Mouse (Mus musculus): ENCODE measurements around the gene Syf2. TPM values are rescaled to one million over a fixed set of nuclear protein-coding genes. Genes with fewer than 3 reads are reported as not detected.

Syf2 gene
- 19.2 and 35.0 TPM in 2 replicates for total RNA-seq (2014; rRNA removed)
- polyA plus RNA-seq (2015; fragmentation: Nextera tagmentation; extraction: Ambion mirVana), result 70.7 and 80.4 TPM in 2 replicates

DNA sequence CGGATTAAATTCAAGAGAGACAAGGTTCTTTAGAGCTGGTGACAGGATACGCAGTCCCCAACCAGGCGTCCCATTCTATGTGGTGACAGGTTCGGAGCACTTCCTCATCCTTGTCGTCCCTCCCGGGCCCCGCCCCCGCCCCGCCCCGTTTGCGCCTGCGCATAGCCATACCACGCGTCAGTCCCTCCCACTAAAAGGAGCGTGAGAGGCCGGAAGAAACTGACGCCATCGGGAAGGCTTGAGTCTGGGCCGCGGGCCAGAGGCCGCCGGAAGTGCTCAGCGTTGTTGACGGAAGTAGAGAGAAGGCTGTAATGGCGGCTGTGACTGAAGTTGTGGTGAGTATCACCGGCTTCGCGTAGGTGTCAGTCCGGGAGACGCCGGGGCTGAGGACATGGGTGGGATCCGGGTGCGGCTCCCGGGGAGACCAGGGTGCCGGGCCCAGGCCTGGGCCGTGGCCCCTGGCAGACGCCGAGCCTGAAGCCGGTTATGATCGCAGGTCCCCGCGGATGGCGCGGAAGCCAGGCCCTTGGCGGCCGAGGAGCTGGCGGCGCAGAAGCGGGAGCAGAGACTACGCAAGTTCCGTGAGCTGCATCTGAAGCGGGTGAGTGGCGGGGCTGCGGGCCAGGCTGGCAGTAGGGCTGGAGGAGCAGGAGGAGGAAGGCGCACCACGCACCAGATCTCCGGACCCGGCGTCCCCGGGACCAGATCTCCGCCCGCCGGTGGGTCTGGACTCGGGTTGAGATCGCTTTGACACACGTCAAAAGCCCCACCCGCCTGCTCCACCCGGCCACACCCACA lies at the start of gene Syf2:
Syf2 (plus strand) TSS at position 215 of the 798 bp plus-strand sequence.
- DNase-seq (ENCODE audit: low spot score) (peak; percentile 99), ATAC-seq (peak; percentile 97)
- Histone ChIP-seq H3K27ac (peak within 1 kb of the TSS; percentile 82), H3K27me3 (ENCODE audit: insufficient read depth, low read length) (no peaks in the 10 kb centered on the region), H3K36me3 (ENCODE audit: insufficient read depth, low read length) (peaks cover 48% of the 10 kb centered on the region), H3K9me3 (ENCODE audit: low read length) (no peaks in the 10 kb centered on the region), H3K4me1 (ENCODE audit: insufficient read depth, low read length) (peaks cover 4% of the 10 kb centered on the region; the same call in 1 of the 2 replicates), H3K9ac (replicated peaks; ENCODE audit: low read length) (peak within 1 kb of the TSS; percentile 77), H3K4me3 (ENCODE audit: low read length) (peak within 1 kb of the TSS; percentile 89), H3K4me2 (ENCODE audit: low read depth, low read length) (peak within 1 kb of the TSS; percentile 96)
- WGBS, result under 1% methylated on average over 68 of the region's 68 CpGs
- no peak for TF ChIP-seq CTCF (IDR thresholded peaks at IDR 0.05; ENCODE audit: low read depth)

DNA sequence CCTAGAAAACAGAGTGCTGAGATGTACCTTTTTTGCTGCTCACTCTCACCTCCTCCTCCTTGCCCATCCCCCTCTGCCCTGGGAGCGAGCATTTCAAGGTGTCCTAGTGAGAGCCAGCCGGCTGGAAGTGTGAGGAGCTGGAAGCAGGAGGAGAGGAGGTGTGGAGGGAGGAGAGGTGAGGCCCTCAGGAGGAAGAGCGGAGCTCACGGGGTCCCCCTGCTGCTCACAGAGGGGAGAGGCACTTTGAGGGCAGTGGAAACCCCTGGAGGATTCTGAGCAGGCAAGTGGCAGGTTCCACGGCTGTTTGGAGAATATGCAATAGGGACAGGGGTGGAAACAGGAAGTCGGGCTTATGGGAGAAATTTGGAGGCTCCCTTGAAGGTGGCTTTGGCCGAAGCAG lies 47.4 kb upstream of the Syf2 start:
- TF ChIP-seq CTCF (IDR thresholded peaks at IDR 0.05; ENCODE audit: low read depth), result peak; percentile 57
- Histone ChIP-seq H3K9me3 (ENCODE audit: low read length) (no peaks in the 10 kb centered on the region), H3K9ac (replicated peaks; ENCODE audit: low read length) (no peak overlapping the region), H3K4me1 (ENCODE audit: insufficient read depth, low read length) (peaks cover 5% of the 10 kb centered on the region; the same call in 1 of the 2 replicates), H3K27ac (no peak overlapping the region), H3K36me3 (ENCODE audit: insufficient read depth, low read length) (no peaks in the 10 kb centered on the region), H3K4me3 (ENCODE audit: low read length) (no peak overlapping the region), H3K27me3 (ENCODE audit: insufficient read depth, low read length) (no peaks in the 10 kb centered on the region), H3K4me2 (ENCODE audit: low read depth, low read length) (no peak overlapping the region)
- WGBS, result 38% methylated on average over 7 of the region's 7 CpGs
- no peak for ATAC-seq
- peak; percentile 13 for DNase-seq (ENCODE audit: low spot score)

DNA sequence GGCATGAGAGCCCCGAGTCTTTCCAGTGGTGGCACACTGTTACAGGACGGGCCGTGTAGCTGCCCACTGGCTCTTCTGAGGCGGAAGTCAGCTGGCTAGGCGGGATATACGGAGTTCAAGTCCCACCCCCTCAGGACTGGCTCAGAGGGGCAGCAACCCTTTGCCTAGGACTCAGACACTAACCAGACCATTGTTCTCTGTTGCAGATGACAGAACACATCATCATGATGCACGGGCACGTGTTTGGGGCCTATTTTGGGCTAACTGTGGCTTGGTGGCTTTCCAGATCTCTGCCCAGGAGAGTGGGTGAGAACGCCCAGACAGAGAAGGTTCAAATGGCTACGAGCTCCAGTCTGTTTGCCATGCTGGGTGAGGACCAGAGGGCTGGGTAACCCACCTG lies 46.9 kb upstream of the Syf2 start:
- DNase-seq (ENCODE audit: low spot score) (no peak), ATAC-seq (no peak)
- no peak overlapping the region for H3K4me2 ChIP-seq (ENCODE audit: low read depth, low read length)
- no peaks in the 10 kb centered on the region for H3K36me3 ChIP-seq (ENCODE audit: insufficient read depth, low read length)
- H3K9me3 ChIP-seq (ENCODE audit: low read length), result no peaks in the 10 kb centered on the region
- H3K9ac ChIP-seq (replicated peaks; ENCODE audit: low read length), result no peak overlapping the region
- H3K4me1 ChIP-seq (ENCODE audit: insufficient read depth, low read length), result peaks cover 5% of the 10 kb centered on the region; the same call in 1 of the 2 replicates
- H3K27ac ChIP-seq, result no peak overlapping the region
- 87% methylated on average over 10 of the region's 10 CpGs for WGBS
- no peak for TF ChIP-seq CTCF (IDR thresholded peaks at IDR 0.05; ENCODE audit: low read depth)
- H3K27me3 ChIP-seq (ENCODE audit: insufficient read depth, low read length), result no peaks in the 10 kb centered on the region
- no peak overlapping the region for H3K4me3 ChIP-seq (ENCODE audit: low read length)

DNA sequence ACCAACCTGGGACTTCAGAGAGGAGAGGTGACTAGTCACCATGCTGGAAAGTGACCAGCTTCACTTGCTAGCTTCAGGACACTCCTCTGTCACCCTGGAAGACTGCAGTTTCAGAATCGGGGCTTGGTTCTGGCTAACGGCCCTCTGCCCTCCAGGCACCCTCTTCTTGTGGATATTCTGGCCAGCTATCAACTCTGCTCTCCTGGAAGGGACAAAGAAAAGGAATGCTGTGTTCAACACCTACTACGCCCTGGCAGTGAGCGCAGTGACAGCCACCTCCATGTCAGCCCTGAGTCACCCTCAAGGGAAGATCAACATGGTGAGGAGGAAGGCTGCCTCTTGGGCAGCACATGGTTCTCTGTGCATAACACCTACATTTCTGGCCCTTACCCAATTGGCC lies 46.3 kb upstream of the Syf2 start:
- WGBS, result 85% methylated on average over 4 of the region's 4 CpGs
- no peaks in the 10 kb centered on the region for H3K27me3 ChIP-seq (ENCODE audit: insufficient read depth, low read length)
- H3K4me2 ChIP-seq (ENCODE audit: low read depth, low read length), result no peak overlapping the region
- DNase-seq (ENCODE audit: low spot score) (no peak), ATAC-seq (no peak)
- no peak overlapping the region for H3K27ac ChIP-seq
- no peak overlapping the region for H3K4me3 ChIP-seq (ENCODE audit: low read length)
- no peaks in the 10 kb centered on the region for H3K36me3 ChIP-seq (ENCODE audit: insufficient read depth, low read length)
- no peaks in the 10 kb centered on the region for H3K9me3 ChIP-seq (ENCODE audit: low read length)
- H3K9ac ChIP-seq (replicated peaks; ENCODE audit: low read length), result no peak overlapping the region
- no peak for TF ChIP-seq CTCF (IDR thresholded peaks at IDR 0.05; ENCODE audit: low read depth)
- H3K4me1 ChIP-seq (ENCODE audit: insufficient read depth, low read length), result peaks cover 5% of the 10 kb centered on the region; the same call in 1 of the 2 replicates

DNA sequence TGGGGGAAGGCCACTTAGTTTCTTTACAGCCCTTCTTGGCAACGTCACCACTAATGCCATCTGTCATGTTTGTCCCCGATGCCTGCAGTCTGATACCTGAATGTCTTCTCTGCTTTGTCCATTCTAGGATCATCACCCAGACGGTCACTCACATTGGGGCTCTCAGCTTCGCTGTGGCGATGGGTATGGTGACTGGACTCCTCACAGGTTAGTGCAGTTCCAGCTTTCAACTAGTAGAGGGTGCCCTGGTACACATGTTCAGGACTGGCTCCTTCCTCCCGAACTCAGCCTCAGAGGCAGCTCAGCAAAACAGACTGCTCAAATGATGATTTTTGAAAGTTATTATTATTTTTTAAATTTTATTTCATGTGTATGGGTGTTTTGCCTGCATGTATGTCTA lies 38.6 kb upstream of the Syf2 start:
- TF ChIP-seq CTCF (IDR thresholded peaks at IDR 0.05; ENCODE audit: low read depth), result peak; percentile 27; the same call in 1 of the 2 replicates
- Histone ChIP-seq H3K27me3 (ENCODE audit: insufficient read depth, low read length) (no peaks in the 10 kb centered on the region), H3K27ac (no peak overlapping the region), H3K4me3 (ENCODE audit: low read length) (no peak overlapping the region), H3K4me1 (ENCODE audit: insufficient read depth, low read length) (no peaks in the 10 kb centered on the region), H3K9me3 (ENCODE audit: low read length) (no peaks in the 10 kb centered on the region), H3K36me3 (ENCODE audit: insufficient read depth, low read length) (peaks cover 13% of the 10 kb centered on the region), H3K4me2 (ENCODE audit: low read depth, low read length) (no peak overlapping the region), H3K9ac (replicated peaks; ENCODE audit: low read length) (no peak overlapping the region)
- no peak for ATAC-seq
- 67% methylated on average over 6 of the region's 6 CpGs for WGBS
- peak; percentile 9 for DNase-seq (ENCODE audit: low spot score)

DNA sequence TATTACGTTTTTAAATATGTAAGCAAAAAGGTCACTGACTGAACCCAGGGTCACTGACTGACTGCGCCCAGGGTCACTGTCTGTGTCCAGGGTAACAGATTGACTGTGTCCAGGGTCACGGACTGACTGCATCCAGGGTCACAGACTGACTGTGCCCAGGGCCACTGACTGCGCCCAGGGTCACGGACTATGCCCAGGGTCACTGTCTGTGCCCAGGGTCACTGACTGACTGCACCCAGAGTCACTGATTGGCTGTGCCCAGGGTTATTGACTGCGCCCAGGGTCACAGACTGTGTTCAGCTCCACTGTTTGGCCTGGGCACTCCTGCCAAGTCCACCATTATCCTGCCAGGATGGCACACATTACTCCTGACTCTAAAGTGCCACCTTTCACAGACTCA lies 33.4 kb upstream of the Syf2 start:
- Histone ChIP-seq H3K9ac (replicated peaks; ENCODE audit: low read length) (no peak overlapping the region), H3K4me2 (ENCODE audit: low read depth, low read length) (no peak overlapping the region), H3K9me3 (ENCODE audit: low read length) (no peaks in the 10 kb centered on the region), H3K27ac (no peak overlapping the region), H3K4me3 (ENCODE audit: low read length) (no peak overlapping the region), H3K4me1 (ENCODE audit: insufficient read depth, low read length) (no peaks in the 10 kb centered on the region), H3K36me3 (ENCODE audit: insufficient read depth, low read length) (peaks cover 50% of the 10 kb centered on the region), H3K27me3 (ENCODE audit: insufficient read depth, low read length) (no peaks in the 10 kb centered on the region)
- DNase-seq (ENCODE audit: low spot score) (no peak), ATAC-seq (no peak)
- WGBS, result 82% methylated on average over 6 of the region's 6 CpGs
- no peak for TF ChIP-seq CTCF (IDR thresholded peaks at IDR 0.05; ENCODE audit: low read depth)

DNA sequence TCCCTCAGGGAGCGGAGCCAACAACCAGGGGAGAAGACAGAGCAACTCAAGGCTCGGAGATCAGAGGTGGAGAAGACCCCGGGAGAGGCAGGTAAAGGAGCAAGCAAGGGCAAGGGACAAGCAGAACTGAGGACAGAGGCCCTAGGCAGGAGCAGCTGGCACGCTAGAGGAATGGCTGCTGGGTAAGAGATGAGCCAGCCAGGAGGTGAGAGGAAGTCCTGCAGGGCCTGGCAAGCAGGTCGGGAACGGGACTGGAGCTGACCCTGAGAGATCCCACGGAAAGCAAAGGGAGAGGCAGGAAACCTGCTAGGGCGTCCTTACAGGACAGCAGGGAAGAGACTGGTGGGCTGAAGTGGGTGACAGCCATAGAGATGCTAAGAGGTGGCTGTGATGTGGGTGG lies 29.6 kb upstream of the Syf2 start:
- Histone ChIP-seq H3K27ac (no peak overlapping the region), H3K4me1 (ENCODE audit: insufficient read depth, low read length) (no peaks in the 10 kb centered on the region), H3K36me3 (ENCODE audit: insufficient read depth, low read length) (peaks cover 81% of the 10 kb centered on the region), H3K9ac (replicated peaks; ENCODE audit: low read length) (no peak overlapping the region), H3K9me3 (ENCODE audit: low read length) (no peaks in the 10 kb centered on the region), H3K4me3 (ENCODE audit: low read length) (no peak overlapping the region), H3K27me3 (ENCODE audit: insufficient read depth, low read length) (no peaks in the 10 kb centered on the region), H3K4me2 (ENCODE audit: low read depth, low read length) (no peak overlapping the region)
- DNase-seq (ENCODE audit: low spot score) (no peak), ATAC-seq (no peak)
- TF ChIP-seq CTCF (IDR thresholded peaks at IDR 0.05; ENCODE audit: low read depth), result no peak
- 95% methylated on average over 8 of the region's 8 CpGs for WGBS
